Mouse (Mus musculus) heart, postnatal 0 days (tissue): ENCODE measurements around the gene Elovl1. TPM values are rescaled to one million over a fixed set of nuclear protein-coding genes. Genes with fewer than 3 reads are reported as not detected.

Experiments
- ATAC-seq: fragments of 200-750 bp; cut with Nextera tagmentation; 2 replicates; pipeline ENCODE4 v1.8.0; 2017; ENCODE audit warnings: low read depth, moderate number of reproducible peaks, moderate library complexity; ENCODE audit not compliant: insufficient read depth
- DNase-seq: peaks from one replicate; pipeline ENCODE4 v3.0.0-alpha.2; 2016; ENCODE audit warnings: low spot score
- H3K27ac ChIP-seq: fragments of 300-500 bp; sonication (generic); 2 replicates; pipeline ENCODE4 v1.5.1; 2014; ENCODE audit warnings: low read depth, mild to moderate bottlenecking
- H3K27me3 ChIP-seq: fragments of 300-500 bp; sonication (generic); 2 replicates; pipeline ENCODE4 v1.6.1; 2014; ENCODE audit warnings: low read length, mixed read lengths; ENCODE audit not compliant: control insufficient read depth, insufficient read depth
- H3K36me3 ChIP-seq: fragments of 300-500 bp; sonication (generic); replicated peaks from 2 replicates; pipeline ENCODE4 v1.6.1; 2014; ENCODE audit warnings: low read length, mixed read lengths; ENCODE audit not compliant: control insufficient read depth, insufficient read depth
- H3K4me1 ChIP-seq: fragments of 300-500 bp; sonication (generic); 2 replicates; pipeline ENCODE4 v1.6.1; 2014; ENCODE audit warnings: antibody characterized with exemption; ENCODE audit not compliant: control insufficient read depth, insufficient read depth
- H3K4me2 ChIP-seq: fragments of 300-500 bp; sonication (generic); 2 replicates; pipeline ENCODE4 v1.6.1; 2014; ENCODE audit warnings: low read depth, mild to moderate bottlenecking, low read length, moderate library complexity
- H3K4me3 ChIP-seq: fragments of 300-500 bp; sonication (generic); 2 replicates; pipeline ENCODE4 v1.5.1; 2014; ENCODE audit warnings: low read depth, low read length
- H3K9ac ChIP-seq: fragments of 300-500 bp; sonication (generic); replicated peaks from 2 replicates; pipeline ENCODE4 v1.6.1; 2014; ENCODE audit warnings: low read depth, low read length, mixed read lengths
- H3K9me3 ChIP-seq: fragments of 300-500 bp; sonication (generic); replicated peaks from 2 replicates; pipeline ENCODE4 v1.6.1; 2016; ENCODE audit warnings: low read length; ENCODE audit not compliant: control insufficient read depth
- CTCF ChIP-seq: IDR thresholded peaks from 2 replicates; pipeline ENCODE4 v1.5.1; 2016; ENCODE audit warnings: antibody characterized with exemption, control low read depth, low read depth
- EP300 ChIP-seq: IDR thresholded peaks from 2 replicates; pipeline ENCODE4 v1.6.1; 2016; ENCODE audit warnings: antibody characterized with exemption, low read depth
- WGBS: fragments of 180-500 bp; shearing (Covaris S2); extraction: QIAGEN DNeasy Blood & Tissue Kit; methylation state at CpG from one replicate; pipeline ENCODE4 v1.1.7; 2014; 5-methylcytosine and 5-hydroxymethylcytosine counted together
- polyA plus RNA-seq: library from polyadenylated mRNA; unstranded; fragments of >200 nt; fragmentation: Nextera tagmentation; extraction: Ambion mirVana; gene quantifications from 2 replicates; pipeline ENCODE4 v1.2.1, GENCODE M21; 2015
- total RNA-seq: library from RNA; depleted of rRNA; stranded (reverse); fragments of >200 nt; gene quantifications from 2 replicates; pipeline ENCODE4 v1.2.3, GENCODE M21; 2014; ENCODE audit warnings: low replicate concordance

Elovl1 gene
- total and polyA plus RNA-seq, 2 experiments from 2014 or later = 44.4 to 49.9 TPM

- Histone ChIP-seq H3K9ac (no peak overlapping the region), H3K27me3 (no peaks in the 10 kb centered on the region), H3K27ac (no peak overlapping the region), H3K4me3 (no peak overlapping the region), H3K4me1 (peaks cover 12% of the 10 kb centered on the region; the same call in 1 of the 2 replicates), H3K9me3 (no peaks in the 10 kb centered on the region), H3K36me3 (no peaks in the 10 kb centered on the region), H3K4me2 (no peak overlapping the region)
- ATAC-seq (peak; percentile 24; the same call in 1 of the 2 replicates), DNase-seq (no peak)
- 65% methylated on average over 10 of the region's 10 CpGs for WGBS
- TF ChIP-seq CTCF (no peak), EP300 (no peak)
These were observed 17.2 kb downstream of the Elovl1 start for GRCm38 (mm10) chr4:118445088-118445487.

- DNase-seq = no peak
- 28% methylated on average over 18 of the region's 18 CpGs for whole genome bisulfite sequencing
These were observed 18.0 kb downstream of the Elovl1 start for GRCm38 (mm10) chr4:118445781-118446414.

GRCm38 (mm10) chr4:118446415-118447153, 18.7 kb downstream of the Elovl1 start:
- Histone ChIP-seq H3K4me3 (peak overlapping the region; percentile 42), H3K27me3 (no peaks in the 10 kb centered on the region), H3K27ac (no peak overlapping the region), H3K4me2 (peak overlapping the region; percentile 64), H3K36me3 (no peaks in the 10 kb centered on the region), H3K9ac (0 out of 2 replicates have a peak overlapping the region, but pooled peaks have one; percentile 35), H3K9me3 (no peaks in the 10 kb centered on the region), H3K4me1 (peaks cover 12% of the 10 kb centered on the region; the same call in 1 of the 2 replicates)
- ATAC-seq (0 out of 2 replicates have a peak, but pooled peaks have one; percentile 5), DNase-seq (no peak)
- TF ChIP-seq CTCF (no peak), EP300 (no peak)
- WGBS = 41% methylated on average over 24 of the region's 24 CpGs

More at GRCm38 (mm10) chr4:118445781-118446414, 18.0 kb downstream of the Elovl1 start:
- peak; percentile 70 for ATAC-seq
- peaks cover 12% of the 10 kb centered on the region; the same call in 1 of the 2 replicates for H3K4me1 ChIP-seq
- H3K27me3 ChIP-seq = no peaks in the 10 kb centered on the region
- peak overlapping the region; percentile 64 for H3K4me2 ChIP-seq
- H3K9ac ChIP-seq = 0 out of 2 replicates have a peak overlapping the region, but pooled peaks have one; percentile 35
- H3K36me3 ChIP-seq = no peaks in the 10 kb centered on the region
- TF ChIP-seq CTCF (no peak), EP300 (no peak)
- peak overlapping the region; percentile 42 for H3K4me3 ChIP-seq
- H3K9me3 ChIP-seq = no peaks in the 10 kb centered on the region
- no peak overlapping the region for H3K27ac ChIP-seq

- Histone ChIP-seq H3K4me3 (no peak within 1 kb of the TSS), H3K4me2 (no peak within 1 kb of the TSS), H3K27me3 (no peaks in the 10 kb centered on the region), H3K36me3 (no peaks in the 10 kb centered on the region), H3K4me1 (no peaks in the 10 kb centered on the region), H3K27ac (no peak within 1 kb of the TSS), H3K9me3 (no peaks in the 10 kb centered on the region), H3K9ac (no peak within 1 kb of the TSS)
- no peak for TF ChIP-seq EP300
- no peak for TF ChIP-seq CTCF
- DNase-seq (no peak), ATAC-seq (no peak)
- WGBS = 57% methylated on average over 9 of the region's 9 CpGs
These were observed 29.6 kb downstream of the Elovl1 start, which contains the start of gene Mpl for GRCm38 (mm10) chr4:118457345-118457975. TSS of gene Mpl (minus strand) at chr4:118457513.

GRCm38 (mm10) chr4:118464956-118465355, 37.1 kb downstream of the Elovl1 start:
- H3K27ac ChIP-seq = no peak overlapping the region
- H3K9ac ChIP-seq = no peak overlapping the region
- H3K9me3 ChIP-seq = no peaks in the 10 kb centered on the region
- H3K4me2 ChIP-seq = no peak overlapping the region
- ATAC-seq = no peak
- TF ChIP-seq CTCF (no peak), EP300 (no peak)
- no peaks in the 10 kb centered on the region for H3K36me3 ChIP-seq
- no peaks in the 10 kb centered on the region for H3K27me3 ChIP-seq
- no peaks in the 10 kb centered on the region for H3K4me1 ChIP-seq
- no peak overlapping the region for H3K4me3 ChIP-seq
- DNase-seq = no peak
- 66% methylated on average over 3 of the region's 3 CpGs for WGBS
